Mouse (Mus musculus) stomach, embryonic 14.5 days (tissue): Measurements from ENCODE around the gene Pds5b. TPM values are rescaled to one million over a fixed set of nuclear protein-coding genes. Genes with fewer than 3 reads are reported as not detected.

ENCODE experiments used
- ATAC-seq: fragments of 200-750 bp; cut with Nextera tagmentation; 2 replicates; pipeline ENCODE4 v1.8.0; 2017; ENCODE audit warnings: low read depth, moderate TSS enrichment; ENCODE audit not compliant: insufficient number of reproducible peaks, insufficient read depth, low FRiP score
- H3K27ac ChIP-seq: fragments of 300-500 bp; sonication (generic); 2 replicates; pipeline ENCODE4 v1.5.1; 2014; ENCODE audit warnings: mild to moderate bottlenecking, low read length, moderate library complexity, mixed read lengths
- H3K27me3 ChIP-seq: fragments of 300-500 bp; sonication (generic); 2 replicates; pipeline ENCODE4 v1.6.1; 2014; ENCODE audit warnings: low read length, control low read depth, mixed read lengths; ENCODE audit not compliant: control insufficient read depth, insufficient read depth
- H3K36me3 ChIP-seq: fragments of 300-500 bp; sonication (generic); 2 replicates; pipeline ENCODE4 v1.6.1; 2014; ENCODE audit warnings: mild to moderate bottlenecking, control low read depth, low read length, moderate library complexity, mixed read lengths; ENCODE audit not compliant: control insufficient read depth, insufficient read depth
- H3K4me1 ChIP-seq: fragments of 300-500 bp; sonication (generic); 2 replicates; pipeline ENCODE4 v1.6.1; 2014; ENCODE audit warnings: low read length, control low read depth, mixed read lengths; ENCODE audit not compliant: control insufficient read depth, insufficient read depth
- H3K4me2 ChIP-seq: fragments of 300-500 bp; sonication (generic); replicated peaks from 2 replicates; pipeline ENCODE4 v1.6.1; 2014; ENCODE audit warnings: low read depth, low read length, control low read depth
- H3K4me3 ChIP-seq: fragments of 300-500 bp; sonication (generic); 2 replicates; pipeline ENCODE4 v1.5.1; 2014; ENCODE audit warnings: low read depth, low read length, control low read depth
- H3K9ac ChIP-seq: fragments of 300-500 bp; sonication (generic); replicated peaks from 2 replicates; pipeline ENCODE4 v1.6.1; 2014; ENCODE audit warnings: low read depth, mild to moderate bottlenecking, control low read depth, low read length, moderate library complexity, mixed read lengths
- H3K9me3 ChIP-seq: fragments of 300-500 bp; sonication (generic); 2 replicates; pipeline ENCODE4 v1.6.1; 2016; ENCODE audit warnings: low read depth, low read length, control low read depth; ENCODE audit not compliant: control insufficient read depth
- WGBS: fragments of 180-500 bp; shearing (Covaris S2); extraction: QIAGEN DNeasy Blood & Tissue Kit; methylation state at CpG from one replicate; pipeline ENCODE4 v1.1.7; 2014; 5-methylcytosine and 5-hydroxymethylcytosine counted together
- polyA plus RNA-seq: library from polyadenylated mRNA; unstranded; fragments of >200 nt; fragmentation: Nextera tagmentation; extraction: Ambion mirVana; gene quantifications from 2 replicates; pipeline ENCODE4 v1.2.1, GENCODE M21; 2014

Gene Pds5b
- polyA plus RNA-seq, 1 experiment from 2014 or later, result 52.9 TPM

DNA sequence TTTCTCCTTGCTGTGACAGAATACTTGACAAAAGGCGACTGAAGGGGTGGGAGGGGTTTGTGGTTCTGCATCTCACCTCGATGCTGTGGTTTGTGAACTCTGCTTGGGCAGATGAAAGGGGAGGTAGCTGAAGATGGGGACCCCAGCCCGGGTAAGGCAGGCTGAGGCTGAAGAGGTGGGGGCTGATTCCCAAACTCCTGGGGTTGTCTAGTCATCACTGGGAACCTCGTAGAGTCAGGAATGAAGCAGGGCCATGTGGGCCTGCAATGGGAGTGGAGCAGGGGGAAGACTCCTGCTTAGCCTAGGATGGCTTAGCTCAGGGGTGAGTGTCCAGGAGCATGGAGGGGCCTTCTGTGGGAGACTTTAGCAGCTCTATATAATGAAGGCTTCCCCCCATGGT lies 145.3 kb downstream of the Pds5b start:
- Histone ChIP-seq H3K27me3 (no peaks in the 10 kb centered on the region), H3K27ac (no peak overlapping the region), H3K9me3 (no peaks in the 10 kb centered on the region; the same call in 1 of the 2 replicates), H3K36me3 (no peaks in the 10 kb centered on the region), H3K4me3 (no peak overlapping the region), H3K9ac (no peak overlapping the region), H3K4me2 (no peak overlapping the region), H3K4me1 (no peaks in the 10 kb centered on the region)
- ATAC-seq, result no peak
- WGBS, result 78% methylated on average over 4 of the region's 4 CpGs

DNA sequence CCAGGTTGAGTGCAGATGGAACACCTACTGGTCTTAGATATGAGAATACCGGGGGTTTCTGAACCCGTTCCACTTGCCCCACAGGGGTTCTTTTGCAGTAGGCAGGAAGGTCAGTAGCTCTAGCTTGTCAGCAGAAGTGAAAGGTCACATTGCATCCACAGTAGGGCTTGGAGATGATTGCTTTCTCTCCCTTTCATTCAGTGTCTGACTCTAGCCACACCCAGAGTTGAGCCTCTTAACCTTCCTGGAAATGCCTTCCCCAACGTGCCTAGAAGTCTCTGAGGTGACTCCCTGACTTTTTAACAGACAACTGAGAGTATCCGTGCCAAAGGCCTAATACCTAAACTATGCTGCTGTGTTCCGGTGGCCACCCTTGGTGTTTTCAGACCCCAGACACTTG lies 146.0 kb downstream of the Pds5b start:
- no peaks in the 10 kb centered on the region for H3K4me1 ChIP-seq
- H3K4me2 ChIP-seq, result no peak overlapping the region
- no peaks in the 10 kb centered on the region for H3K36me3 ChIP-seq
- no peak overlapping the region for H3K9ac ChIP-seq
- H3K27me3 ChIP-seq, result no peaks in the 10 kb centered on the region
- H3K9me3 ChIP-seq, result no peaks in the 10 kb centered on the region; the same call in 1 of the 2 replicates
- ATAC-seq, result no peak
- 73% methylated on average over 5 of the region's 5 CpGs for WGBS
- H3K27ac ChIP-seq, result no peak overlapping the region
- no peak overlapping the region for H3K4me3 ChIP-seq

DNA sequence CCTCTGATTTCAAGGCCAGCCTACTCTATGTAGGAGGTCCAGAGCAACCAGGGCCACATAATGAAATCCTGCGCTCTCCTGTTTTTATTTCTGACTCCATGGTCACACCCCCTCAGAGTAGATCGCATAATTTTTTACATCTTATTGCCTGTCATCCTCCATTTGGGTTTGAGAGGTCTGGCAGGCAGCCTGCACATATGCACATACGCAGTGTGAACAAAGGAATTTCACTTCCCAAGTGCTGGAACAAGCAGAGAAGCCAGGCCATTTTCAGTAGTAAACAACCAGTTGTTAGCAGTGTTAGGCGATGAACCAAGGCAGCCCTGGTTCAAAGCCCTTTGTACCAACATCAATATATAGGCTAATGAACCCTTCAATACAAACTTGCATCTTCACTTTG lies 147.6 kb downstream of the Pds5b start:
- Histone ChIP-seq H3K4me3 (no peak overlapping the region), H3K9me3 (no peaks in the 10 kb centered on the region; the same call in 1 of the 2 replicates), H3K4me2 (no peak overlapping the region), H3K4me1 (no peaks in the 10 kb centered on the region), H3K9ac (no peak overlapping the region), H3K36me3 (no peaks in the 10 kb centered on the region), H3K27me3 (no peaks in the 10 kb centered on the region), H3K27ac (no peak overlapping the region)
- WGBS, result 82% methylated on average over 4 of the region's 4 CpGs
- no peak for ATAC-seq

DNA sequence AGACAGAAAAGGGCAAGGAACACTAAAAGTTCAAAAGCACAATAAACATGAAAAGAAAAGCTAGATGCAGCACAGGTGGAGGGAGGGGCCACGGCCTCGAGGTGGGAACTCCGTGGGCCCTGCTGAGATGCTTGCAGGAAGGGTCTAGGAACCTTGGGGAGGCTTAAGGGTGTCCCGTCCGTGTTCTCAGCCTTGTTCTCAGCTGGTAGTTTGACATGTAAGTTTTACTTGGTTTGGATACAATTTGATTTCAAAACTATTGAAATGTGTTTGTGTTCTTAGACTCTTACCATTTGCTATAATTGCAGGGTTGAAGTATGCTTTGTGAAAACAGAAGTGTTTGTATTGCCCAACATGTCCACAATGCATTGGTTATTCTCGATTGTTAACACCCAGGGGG lies 149.2 kb downstream of the Pds5b start:
- no peak overlapping the region for H3K4me2 ChIP-seq
- no peak overlapping the region for H3K27ac ChIP-seq
- no peaks in the 10 kb centered on the region for H3K4me1 ChIP-seq
- H3K9me3 ChIP-seq, result no peaks in the 10 kb centered on the region; the same call in 1 of the 2 replicates
- H3K4me3 ChIP-seq, result no peak overlapping the region
- no peak for ATAC-seq
- H3K27me3 ChIP-seq, result no peaks in the 10 kb centered on the region
- 83% methylated on average over 6 of the region's 6 CpGs for WGBS
- H3K9ac ChIP-seq, result no peak overlapping the region
- no peaks in the 10 kb centered on the region for H3K36me3 ChIP-seq

DNA sequence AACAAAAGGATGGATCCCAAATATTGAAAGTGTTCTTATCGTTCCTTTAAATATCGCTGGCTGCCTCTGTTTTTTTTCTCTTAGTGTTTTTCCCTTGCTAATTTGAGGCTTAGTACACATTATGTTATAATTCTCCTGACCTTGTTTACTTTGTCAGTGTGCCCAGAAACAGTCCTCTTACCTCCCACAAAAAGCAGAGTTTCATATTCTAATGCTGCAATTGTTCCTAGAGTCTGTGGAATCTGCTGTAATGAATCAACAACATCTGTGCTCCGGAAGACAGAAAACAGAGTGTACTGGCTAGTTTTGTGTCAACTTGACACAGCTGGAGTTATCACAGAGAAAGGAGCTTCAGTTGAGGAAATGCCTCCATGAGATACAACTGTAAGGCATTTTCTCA lies 149.8 kb downstream of the Pds5b start:
- H3K9ac ChIP-seq, result no peak overlapping the region
- 90% methylated on average over 3 of the region's 3 CpGs for WGBS
- no peaks in the 10 kb centered on the region for H3K36me3 ChIP-seq
- no peak overlapping the region for H3K4me3 ChIP-seq
- no peak overlapping the region for H3K4me2 ChIP-seq
- ATAC-seq, result no peak
- no peaks in the 10 kb centered on the region for H3K27me3 ChIP-seq
- no peaks in the 10 kb centered on the region for H3K4me1 ChIP-seq
- no peaks in the 10 kb centered on the region; the same call in 1 of the 2 replicates for H3K9me3 ChIP-seq
- no peak overlapping the region for H3K27ac ChIP-seq

DNA sequence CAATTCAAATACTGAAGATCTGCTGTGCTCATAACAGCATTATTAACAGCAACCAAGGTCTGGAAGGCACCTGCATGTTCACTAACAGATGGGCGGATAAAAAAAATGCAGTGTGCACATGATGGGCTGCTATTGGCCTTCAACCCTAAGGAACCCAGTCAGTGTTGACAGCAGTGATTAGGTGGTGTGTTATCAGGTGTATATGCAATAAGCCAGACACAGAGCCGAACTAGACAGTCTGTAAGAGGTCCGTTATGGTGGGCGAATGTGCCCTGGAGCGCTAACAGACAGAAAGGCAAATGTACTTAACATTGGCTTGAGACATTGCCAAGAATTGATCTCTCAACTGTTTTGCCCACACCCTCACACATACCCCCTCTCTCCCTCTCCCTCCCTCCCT lies 156.0 kb downstream of the Pds5b start:
- Histone ChIP-seq H3K9ac (no peak overlapping the region), H3K4me2 (no peak overlapping the region), H3K4me3 (no peak overlapping the region), H3K4me1 (no peaks in the 10 kb centered on the region), H3K27ac (no peak overlapping the region), H3K36me3 (no peaks in the 10 kb centered on the region), H3K9me3 (no peaks in the 10 kb centered on the region), H3K27me3 (no peaks in the 10 kb centered on the region)
- WGBS, result 85% methylated on average over 5 of the region's 5 CpGs
- ATAC-seq, result no peak

DNA sequence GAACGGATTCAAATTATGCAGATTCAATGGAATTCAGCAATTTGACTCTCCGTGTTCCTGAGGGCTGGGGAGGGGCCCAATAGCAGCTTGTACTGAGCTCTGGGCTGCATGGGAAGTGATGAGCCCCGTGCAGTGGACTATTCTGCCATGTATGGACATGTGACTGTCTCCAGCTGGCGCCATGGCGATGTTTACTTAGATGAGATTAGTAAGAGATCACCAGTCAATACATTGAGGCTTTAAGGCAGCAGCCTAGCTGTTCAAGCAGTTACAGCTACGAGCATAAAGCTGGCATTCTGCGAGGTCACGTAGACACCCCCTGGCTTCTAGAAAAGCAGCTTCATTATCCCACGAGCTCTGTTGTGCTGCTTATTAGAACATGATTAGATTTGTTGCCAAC lies 157.2 kb downstream of the Pds5b start:
- ATAC-seq, result no peak
- Histone ChIP-seq H3K9ac (no peak overlapping the region), H3K36me3 (no peaks in the 10 kb centered on the region), H3K4me2 (no peak overlapping the region), H3K4me3 (no peak overlapping the region), H3K27ac (no peak overlapping the region), H3K27me3 (no peaks in the 10 kb centered on the region), H3K9me3 (no peaks in the 10 kb centered on the region), H3K4me1 (no peaks in the 10 kb centered on the region)
- WGBS, result 38% methylated on average over 9 of the region's 9 CpGs

DNA sequence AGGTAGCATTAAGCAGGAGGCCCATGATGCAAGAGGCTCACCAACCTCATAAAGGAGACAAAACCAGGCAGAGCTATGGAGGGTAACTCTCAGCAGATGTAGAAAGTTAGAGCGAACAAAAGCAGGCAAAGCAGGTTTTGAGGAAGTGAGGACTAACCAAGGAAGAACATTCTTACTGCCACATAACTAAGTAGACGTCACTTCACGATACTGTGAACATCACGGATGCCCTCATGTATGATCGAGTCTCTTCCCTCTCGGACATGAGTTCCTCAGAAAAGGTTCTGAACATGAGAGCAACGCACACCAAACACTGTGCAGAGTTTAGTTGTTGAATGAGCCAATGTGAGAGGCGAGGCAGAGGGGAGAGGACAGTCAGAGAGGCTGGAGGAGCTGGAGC lies 163.2 kb downstream of the Pds5b start:
- Histone ChIP-seq H3K36me3 (no peaks in the 10 kb centered on the region), H3K4me3 (no peak overlapping the region), H3K27me3 (no peaks in the 10 kb centered on the region), H3K4me2 (no peak overlapping the region), H3K9ac (no peak overlapping the region), H3K27ac (no peak overlapping the region), H3K4me1 (peaks cover 4% of the 10 kb centered on the region; the same call in 1 of the 2 replicates), H3K9me3 (peaks cover 11% of the 10 kb centered on the region)
- ATAC-seq, result no peak
- 96% methylated on average over 8 of the region's 8 CpGs for WGBS
